Mouse (Mus musculus) monocyte, adult 5-6 weeks (primary cell): Measurements from ENCODE around the gene Coro7. TPM values are rescaled to one million over a fixed set of nuclear protein-coding genes. Genes with fewer than 3 reads are reported as not detected.

Experiments used
- ATAC-seq: fragments of 153-309, 156-312 bp; replicated peaks from 2 replicates; pipeline ENCODE4 v1.8.0; 2017; ENCODE audit warnings: mild to moderate bottlenecking; ENCODE audit not compliant: low TSS enrichment, insufficient number of reproducible peaks, severe bottlenecking, poor library complexity, low FRiP score
- total RNA-seq: library from RNA; stranded (forward); fragments of 200-1000, 200-491, 200-594 nt; gene quantifications from 3 replicates; pipeline ENCODE4 v1.2.3, GENCODE M21; 2017

Gene Coro7
- total RNA-seq, 1 experiment from 2014 or later, result 29.8 TPM

DNA sequence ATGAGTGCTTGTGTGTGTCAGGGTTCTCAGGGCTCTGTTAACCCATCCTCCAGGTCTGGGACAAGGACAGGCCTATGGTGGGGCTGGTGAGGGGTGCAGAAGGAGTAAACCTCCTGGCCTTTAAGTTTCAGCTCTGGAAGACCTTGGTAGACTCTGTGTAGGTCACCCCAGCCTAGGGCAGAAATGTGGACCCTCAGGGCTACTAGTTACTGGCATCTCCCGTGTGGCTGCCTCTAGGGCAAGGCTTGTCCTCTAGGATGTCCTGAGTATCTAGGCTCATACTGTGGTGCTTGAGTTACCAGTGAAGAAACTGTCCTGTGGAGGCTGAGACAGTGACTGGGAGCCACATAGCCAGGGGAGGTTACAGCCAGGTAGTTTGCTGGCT lies 76.1 kb downstream of the Coro7 start:
- no peak for ATAC-seq

- ATAC-seq, result no peak
These were observed 76.7 kb downstream of the Coro7 start for GRCm38 (mm10) chr16:4602766-4603452.

- ATAC-seq, result no peak
These were observed 77.4 kb downstream of the Coro7 start for GRCm38 (mm10) chr16:4602189-4602588.

- ATAC-seq, result no peak
These were observed 78.8 kb downstream of the Coro7 start for GRCm38 (mm10) chr16:4600701-4601310.

GRCm38 (mm10) chr16:4599616-4600015 lies 80.0 kb downstream of the Coro7 start:
- ATAC-seq, result no peak

GRCm38 (mm10) chr16:4598891-4599543 lies 80.6 kb downstream of the Coro7 start:
- ATAC-seq, result no peak

DNA sequence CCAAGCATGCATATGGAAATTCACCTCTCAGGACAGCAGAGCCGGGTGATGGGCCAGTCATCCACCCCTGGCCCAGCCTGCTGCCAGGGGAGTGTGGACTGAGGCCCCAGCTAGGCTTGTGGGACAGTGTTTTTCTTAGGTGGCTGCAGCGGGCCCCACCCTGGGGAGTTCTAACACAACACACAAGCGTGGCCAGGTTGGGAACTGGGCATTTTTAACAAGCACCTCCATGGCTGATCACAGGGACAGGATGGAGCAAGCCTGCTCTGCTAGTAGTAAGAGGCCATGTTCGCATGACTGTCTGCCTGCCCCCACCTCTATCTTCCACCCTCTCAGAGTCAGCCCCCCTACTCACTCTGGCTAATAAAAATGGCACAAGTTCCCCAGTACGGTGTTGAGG lies 81.5 kb downstream of the Coro7 start:
- ATAC-seq, result no peak

DNA sequence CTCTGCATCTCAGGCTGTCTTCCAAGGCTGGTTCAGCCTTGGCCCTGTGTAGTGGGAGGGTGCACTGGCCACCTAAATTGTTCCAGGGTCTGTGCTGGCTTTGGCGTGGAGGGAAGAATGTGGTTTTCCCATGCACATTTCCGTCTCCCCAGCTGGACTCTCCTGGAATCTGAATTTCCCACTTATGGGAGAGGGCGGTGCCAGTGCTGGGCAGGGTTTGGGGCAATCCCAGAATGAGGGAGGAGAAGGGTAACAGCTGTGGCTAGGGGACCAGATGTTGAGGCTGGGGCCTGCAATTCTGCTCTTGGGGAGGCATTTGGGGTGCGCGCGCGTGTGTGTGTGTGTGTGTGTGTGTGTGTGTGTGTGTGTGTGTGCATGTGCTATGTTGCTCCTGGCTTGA lies 82.3 kb downstream of the Coro7 start:
- ATAC-seq, result no peak

GRCm38 (mm10) chr16:4596836-4597235 lies 82.7 kb downstream of the Coro7 start:
- no peak for ATAC-seq

DNA sequence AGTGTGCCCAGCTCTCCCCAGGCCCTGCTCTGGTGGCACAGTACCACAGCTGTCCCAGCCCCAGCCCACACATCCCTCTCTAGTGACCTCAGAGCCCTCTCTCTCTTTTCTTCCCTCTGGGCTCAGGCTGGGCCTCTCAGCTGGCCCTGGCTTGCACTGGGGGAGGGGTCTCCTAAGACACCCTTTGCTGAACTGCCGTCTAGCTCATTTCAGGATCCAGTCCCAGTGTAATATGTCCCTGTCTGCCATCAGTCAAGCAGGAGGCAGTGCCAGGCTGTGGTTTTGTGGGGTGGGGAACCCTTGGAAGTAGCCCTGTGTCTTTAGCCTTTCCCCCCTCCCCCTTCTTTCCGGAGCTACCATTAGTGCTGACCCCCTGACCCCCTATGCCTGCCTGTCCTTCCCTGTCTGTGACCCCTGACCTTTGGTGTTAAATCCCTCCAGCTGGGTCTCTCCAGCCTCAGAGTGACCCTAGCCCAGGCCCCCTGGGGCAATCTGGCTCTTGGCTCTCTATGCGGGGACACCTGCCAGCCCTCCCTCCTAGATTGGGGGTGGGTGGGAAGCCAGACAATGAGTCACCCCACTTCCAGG lies 83.3 kb downstream of the Coro7 start:
- ATAC-seq, result no peak

DNA sequence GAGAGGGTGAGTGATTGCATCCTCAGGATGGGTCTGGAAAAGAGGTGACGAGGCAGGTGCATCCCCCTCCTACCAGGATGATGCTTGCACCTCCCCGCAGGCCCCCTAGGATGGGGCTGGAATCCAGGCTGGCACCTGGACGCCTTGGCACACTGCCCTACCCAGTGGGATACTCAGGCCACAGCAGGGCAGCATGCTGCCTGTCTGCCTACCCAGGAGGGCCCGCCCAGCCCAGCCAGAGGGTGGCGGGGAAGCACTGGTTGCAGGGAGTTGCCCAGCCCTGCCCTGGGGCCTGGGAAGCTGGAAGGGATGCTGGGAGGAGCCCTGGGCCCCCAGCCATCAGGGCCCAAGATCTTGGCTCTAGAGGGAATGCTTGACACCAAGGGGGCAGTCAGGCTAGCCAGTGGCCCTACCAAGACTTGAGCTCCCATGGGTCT lies 84.0 kb downstream of the Coro7 start:
- no peak for ATAC-seq

DNA sequence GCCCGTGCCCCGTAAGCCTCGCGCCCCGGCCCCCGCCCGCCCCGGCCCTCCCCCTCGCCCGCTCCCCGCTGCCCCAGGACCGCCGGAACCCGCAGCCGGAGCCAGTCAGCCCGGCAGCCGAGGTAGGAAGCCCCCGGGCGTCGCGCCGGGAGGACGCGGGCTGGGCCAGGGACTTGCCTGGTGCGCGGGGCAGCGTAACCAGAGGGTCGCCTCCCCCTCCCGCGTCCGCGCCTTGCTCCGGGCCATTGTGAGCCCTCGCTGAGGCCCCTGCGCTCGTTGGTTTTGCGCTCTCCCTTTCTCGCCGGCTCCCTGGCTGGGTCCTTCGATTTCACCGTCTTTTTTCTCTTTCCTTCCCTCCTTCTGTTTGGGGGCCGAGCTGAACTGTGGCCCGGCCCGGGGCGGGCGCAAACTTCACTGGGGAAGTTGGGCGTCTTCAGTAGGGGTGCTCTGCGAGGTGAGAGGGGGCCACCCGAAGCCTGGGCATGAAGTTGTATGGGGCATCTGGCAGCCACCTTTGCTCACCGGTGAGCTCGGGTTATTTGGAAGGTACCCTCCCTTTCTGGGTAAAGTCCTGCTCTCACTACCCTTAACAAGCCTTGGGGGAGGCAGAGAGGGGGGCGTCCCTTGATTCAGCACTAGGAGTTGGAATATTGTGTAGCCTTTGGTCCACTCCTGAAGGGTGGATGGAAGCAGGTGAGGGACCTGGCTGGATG lies 84.6 kb downstream of the Coro7 start:
- ATAC-seq, result no peak

GRCm38 (mm10) chr16:4593971-4594813 lies 85.4 kb downstream of the Coro7 start, which contains the start of gene Glis2:
Gene Glis2, plus strand, starts transcription at chr16:4594713.
- ATAC-seq, result no peak

- no peak for ATAC-seq
These were observed 86.4 kb downstream of the Coro7 start for GRCm38 (mm10) chr16:4592909-4593875.

- no peak for ATAC-seq
These were observed 89.3 kb downstream of the Coro7 start for GRCm38 (mm10) chr16:4590236-4590635.

- no peak for ATAC-seq
These were observed 91.9 kb downstream of the Coro7 start for GRCm38 (mm10) chr16:4587516-4588210.
